Mouse (Mus musculus): ENCODE data around the gene Spats1.

GRCm38 (mm10) chr17:45524961-45525360 lies 49.7 kb upstream of the Spats1 start:
- TF ChIP-seq POLR2A (IDR thresholded peaks at IDR 0.05; ENCODE audit: low read depth, low read length) (no peak), POLR2AphosphoS2 (IDR thresholded peaks at IDR 0.05; ENCODE audit: low read depth, low read length) (no peak), CTCF (conservative IDR thresholded peaks at IDR 0.05 in 1 of 2, IDR thresholded peaks at IDR 0.05 in 1 of 2; ENCODE audit: low read depth in 2 of 2, low read length in 2 of 2) (no peak), JUND (conservative IDR thresholded peaks at IDR 0.05; ENCODE audit: low read depth, low read length) (no peak), SMC3 (IDR thresholded peaks at IDR 0.05; ENCODE audit: low read depth, low read length) (no peak), E2F4 (IDR thresholded peaks at IDR 0.05; ENCODE audit: insufficient replicate concordance, low read depth, low read length) (no peak), EP300 (IDR thresholded peaks at IDR 0.05; ENCODE audit: low read length) (no peak), CHD2 (IDR thresholded peaks at IDR 0.05; ENCODE audit: low read length) (no peak), MXI1 (IDR thresholded peaks at IDR 0.05; ENCODE audit: low read depth, low read length) (no peak), HCFC1 (IDR thresholded peaks at IDR 0.05; ENCODE audit: low read depth, low read length) (no peak), USF1 (IDR thresholded peaks at IDR 0.05; ENCODE audit: low read depth, low read length) (no peak), ZC3H11A (IDR thresholded peaks at IDR 0.05; ENCODE audit: low read depth, low read length) (no peak), MYC (IDR thresholded peaks at IDR 0.05; ENCODE audit: low read depth, low read length) (no peak), TCF12 (IDR thresholded peaks at IDR 0.05; ENCODE audit: low read depth, low read length) (no peak)

All from CH12.LX (cell line).